ENCODE assay signal across 8 mouse cellular contexts in genomic region chr2:27514639-27515328, GRCm38 (mm10). TPM values are rescaled to one million over a fixed set of nuclear protein-coding genes. Genes with fewer than 3 reads are reported as not detected.
A peak's percentile ranks its signal among the peaks of the same experiment; 100 is the strongest.
DNase-seq lines count a peak whose midpoint lies in the region; ATAC-seq lines count a peak whose summit lies in the region.

TSS of gene Wdr5 (plus strand) at chr2:27515157.

- H3K4me2 ChIP-seq in forebrain, embryonic 14.5 days (ENCODE audit: low read length): peak within 1 kb of the TSS; percentile 89
- H3K4me2 ChIP-seq in neural tube, embryonic 15.5 days: peak within 1 kb of the TSS; percentile 79

- H3K36me3 ChIP-seq in forebrain, embryonic 14.5 days (ENCODE audit: control insufficient read depth, insufficient read depth, low read length): peaks cover 8% of the 10 kb centered on the region
- H3K36me3 ChIP-seq in neural tube, embryonic 15.5 days: peaks cover 12% of the 10 kb centered on the region

- H3K27ac ChIP-seq in forebrain, embryonic 14.5 days (ENCODE audit: low read depth, low read length): peak within 1 kb of the TSS; percentile 78
- H3K27ac ChIP-seq in neural tube, embryonic 15.5 days (replicated peaks): peak within 1 kb of the TSS; percentile 93

- H3K27me3 ChIP-seq in forebrain, embryonic 14.5 days (replicated peaks; ENCODE audit: control insufficient read depth, insufficient read depth, low read length): no peaks in the 10 kb centered on the region
- H3K27me3 ChIP-seq in neural tube, embryonic 15.5 days (replicated peaks): no peaks in the 10 kb centered on the region

- DNase-seq in ES-CJ7 (ENCODE audit: low read depth, low spot score): peak; percentile 95
- DNase-seq in cerebellum, adult 11 months: peak; percentile 96
- DNase-seq in forebrain, embryonic 14.5 days (ENCODE audit: low spot score): peak; percentile 94
- DNase-seq in heart, postnatal 14 days: peak; percentile 98 to 99
- DNase-seq in layer of hippocampus, adult 11-12 months (ENCODE audit: low spot score): peak; percentile 93
- peak; percentile 95 for DNase-seq in lung, adult 18-20 months
- DNase-seq in testis, postnatal 14 days (ENCODE audit: low spot score): peak; percentile 97

- ATAC-seq in forebrain, embryonic 14.5 days: peak; percentile 96
- peak; percentile 91 for ATAC-seq in neural tube, embryonic 15.5 days (ENCODE audit: low FRiP score)

- intact Hi-C loops in heart, postnatal 14 days (cut with DNase I): loop anchor here (2.0 to 5.0 kb wide), 2 partner anchors 24 to 227 kb away; no protein-coding TSS in a partner anchor

- peaks cover 18% of the 10 kb centered on the region for H3K4me1 ChIP-seq in forebrain, embryonic 14.5 days (ENCODE audit: control insufficient read depth, insufficient read depth, low read length)
- H3K4me1 ChIP-seq in neural tube, embryonic 15.5 days: peaks cover 31% of the 10 kb centered on the region

- H3K9ac ChIP-seq in forebrain, embryonic 14.5 days (ENCODE audit: low read length): peak within 1 kb of the TSS; percentile 96
- H3K9ac ChIP-seq in neural tube, embryonic 15.5 days (replicated peaks): peak within 1 kb of the TSS; percentile 82

- H3K9me3 ChIP-seq in forebrain, embryonic 14.5 days (replicated peaks; ENCODE audit: control insufficient read depth, low read length): no peaks in the 10 kb centered on the region
- no peaks in the 10 kb centered on the region for H3K9me3 ChIP-seq in neural tube, embryonic 15.5 days (replicated peaks)

- H3K4me3 ChIP-seq in forebrain, embryonic 14.5 days (ENCODE audit: low read depth, low read length): peak within 1 kb of the TSS; percentile 96
- peak within 1 kb of the TSS; percentile 95 for H3K4me3 ChIP-seq in neural tube, embryonic 15.5 days (replicated peaks)

- under 1% methylated on average over 54 of the region's 57 CpGs for WGBS in forebrain, embryonic 14.5 days
- WGBS in neural tube, embryonic 15.5 days: under 1% methylated on average over 57 of the region's 57 CpGs

RNA-seq across cellular contexts. Expression of gene Wdr5, which starts in this region (rescaled TPM):
- 49.5 and 52.5 TPM in 2 replicates for polyA plus RNA-seq in forebrain, embryonic 14.5 days (2014; fragmentation: Nextera tagmentation; extraction: Ambion mirVana)
- total RNA-seq in heart, postnatal 14 days (2021): 10 to 100 TPM; 21.4 to 25.3 TPM
- polyA plus RNA-seq in neural tube, embryonic 15.5 days (2015; fragmentation: Nextera tagmentation; extraction: Ambion mirVana): 41.7 and 44.4 TPM in 2 replicates

Comparison
In these comparisons a context has a peak if more than half of its experiments do, and no peak if none do; other contexts are left out.
1. Peak in every context shown above with its lines: DNase-seq, ATAC-seq, H3K4me3 ChIP-seq and H3K27ac ChIP-seq.